Mouse (Mus musculus): ENCODE measurements around the gene Slc26a9.
A peak's percentile ranks its signal among the peaks of the same experiment; 100 is the strongest.

GRCm38 (mm10) chr1:131797202-131797909 is 53.5 kb downstream of the Slc26a9 start, which contains the start of gene Pm20d1:
- no peak for TF ChIP-seq CTCF (IDR thresholded peaks at IDR 0.05; ENCODE audit: low read depth, low read length)
- peak; percentile 92 for TF ChIP-seq POLR2A (IDR thresholded peaks at IDR 0.05; ENCODE audit: extremely low read depth, insufficient read depth, low read length)
